Mouse (Mus musculus) right cerebral cortex, adult 2 months (tissue): ENCODE results near the gene Spem2.

Source experiments
- DNase-seq, 2 experiments: peaks; one replicate each; pipeline ENCODE4 v3.0.0; 2021 to 2022; ENCODE audit warnings: low spot score in 2 of 2

Spem2 gene

DNA sequence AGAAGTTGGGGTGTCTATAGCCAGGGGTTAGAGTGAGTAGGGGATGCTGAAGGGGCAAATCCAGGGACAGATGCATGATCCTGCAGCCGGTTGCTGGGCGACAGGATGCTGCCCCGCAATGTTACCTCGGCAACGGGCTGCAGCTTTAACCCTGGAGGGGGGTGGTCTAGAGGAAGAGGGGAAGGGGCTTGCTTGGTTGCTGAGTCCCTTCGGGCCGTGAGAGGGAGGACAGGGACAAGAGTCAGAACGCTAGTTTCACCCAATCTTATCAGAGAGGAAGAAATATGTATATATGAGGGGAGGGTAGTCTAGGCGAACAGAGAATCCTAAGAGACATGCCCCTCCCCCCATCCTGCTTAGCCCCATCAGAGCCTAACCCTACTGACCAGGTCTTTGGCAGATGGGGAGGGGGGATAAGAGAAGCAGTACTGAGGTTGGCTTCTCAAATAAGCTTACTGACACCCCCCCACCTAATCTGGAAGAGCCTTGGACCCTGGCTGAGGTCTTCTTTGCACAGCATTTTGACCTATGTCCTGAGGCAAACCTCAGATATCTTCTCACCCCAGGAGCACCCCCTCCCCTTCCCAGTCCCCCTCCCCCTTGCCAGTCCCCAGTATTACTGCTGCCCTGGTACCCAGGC, 17.2 kb upstream of the Spem2 start:
- no peak for DNase-seq

DNA sequence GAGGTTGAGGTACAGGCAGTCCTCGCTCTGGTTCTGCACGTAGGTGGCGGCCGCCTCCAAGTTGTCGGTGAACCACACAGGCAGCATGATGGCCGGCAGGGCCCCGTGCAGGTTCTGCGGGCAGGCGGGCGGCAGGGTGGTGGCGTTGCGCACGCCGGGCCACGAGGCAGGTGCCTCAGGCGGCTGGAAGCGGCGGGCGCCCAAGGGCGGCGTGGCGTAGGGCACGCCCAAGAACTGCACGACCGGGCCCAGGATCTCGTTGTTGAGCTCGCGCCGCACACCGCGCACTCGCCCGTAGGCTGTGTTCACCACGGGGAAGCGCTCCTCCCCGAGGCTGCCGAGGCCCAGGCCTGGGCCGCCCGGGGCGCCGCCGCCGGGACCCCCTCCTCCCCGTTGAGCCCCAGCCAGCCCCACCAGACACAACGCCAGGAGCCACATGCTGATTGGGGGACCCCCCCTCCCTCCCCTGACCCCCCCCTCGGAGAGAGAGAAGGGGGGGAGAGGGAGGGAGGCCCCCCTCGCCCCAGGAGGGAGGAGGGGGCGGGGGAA, 15.8 kb upstream of the Spem2 start:
- peak; percentile 34 for DNase-seq

DNA sequence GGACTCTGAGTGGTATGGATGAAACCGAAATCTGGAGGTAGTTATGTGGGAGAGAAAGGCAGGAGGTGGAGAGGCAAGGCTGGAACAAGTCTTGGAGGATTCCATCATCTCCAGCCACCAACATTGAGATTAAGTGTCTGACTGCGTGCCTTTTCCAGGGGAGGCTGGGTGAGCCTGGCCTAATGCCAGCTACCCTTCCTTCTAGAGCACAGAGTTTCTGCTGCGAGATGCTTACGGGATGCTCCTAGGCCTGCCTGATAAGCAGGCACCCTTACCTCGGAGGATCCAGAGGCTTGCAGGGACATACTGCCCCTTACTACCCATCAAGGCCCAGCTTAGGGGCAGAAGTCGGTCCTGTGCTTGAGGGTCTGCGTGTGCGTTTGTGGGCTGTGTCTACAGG, 15.3 kb upstream of the Spem2 start:
- no peak for DNase-seq

DNA sequence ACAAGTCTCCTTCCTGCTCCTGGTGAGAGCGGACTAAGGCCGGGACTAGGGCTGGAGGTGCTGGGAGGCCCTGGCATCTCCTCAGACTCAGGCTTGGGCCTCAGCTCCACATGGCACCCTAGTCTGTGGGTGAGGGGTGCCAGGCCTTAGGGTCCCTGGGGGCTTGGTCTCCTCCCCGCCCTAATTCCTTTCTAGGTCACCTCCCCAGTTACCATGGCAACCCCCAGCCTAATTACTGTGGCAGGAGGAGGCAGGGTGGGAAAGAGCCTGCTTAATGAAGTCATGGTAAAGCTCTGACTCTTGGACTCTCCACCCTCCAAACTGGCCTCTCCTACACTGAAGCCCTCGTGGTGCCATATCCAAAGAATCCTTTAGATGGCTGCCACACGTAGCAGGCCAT, 10.6 kb upstream of the Spem2 start:
- DNase-seq: no peak

DNA sequence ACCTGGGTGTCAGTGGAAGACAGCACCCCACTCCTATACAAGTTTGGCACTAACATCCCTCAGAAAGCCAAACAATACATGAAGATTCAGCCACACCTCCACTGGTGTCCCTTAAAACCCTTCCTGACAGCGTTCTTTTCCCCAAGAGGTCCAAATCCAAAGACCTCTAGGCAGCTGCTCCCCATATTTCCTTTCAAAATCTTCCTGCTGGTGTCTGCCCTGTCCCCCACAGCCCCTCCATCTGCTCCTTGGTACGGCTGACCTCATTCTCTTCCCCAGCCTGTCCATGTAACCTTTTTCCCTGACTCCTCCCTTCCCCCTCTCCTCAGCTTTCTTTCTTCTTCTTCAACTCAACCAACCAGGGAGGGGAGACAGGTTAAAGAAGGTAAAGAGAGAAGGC, 5.2 kb upstream of the Spem2 start:
- no peak for DNase-seq

DNA sequence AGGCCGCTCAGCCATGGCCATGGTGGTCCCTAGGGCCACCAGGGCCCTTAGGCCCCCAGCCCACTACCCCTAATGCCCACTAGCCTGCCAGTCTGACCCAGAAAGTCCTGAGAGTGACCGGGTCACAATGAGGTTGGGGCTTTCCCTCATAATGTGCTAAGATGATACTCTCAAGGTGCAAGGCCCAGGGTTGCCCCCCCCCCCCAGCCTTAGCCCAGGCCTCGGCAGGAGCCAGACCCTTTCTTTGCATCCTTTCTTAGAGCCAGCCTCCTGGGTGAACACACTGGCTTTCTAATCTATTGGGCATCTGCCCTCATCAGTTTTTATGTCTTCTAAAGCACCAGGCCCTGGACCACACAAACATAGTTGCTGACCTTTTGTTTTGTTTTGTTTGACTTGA, 3.8 kb upstream of the Spem2 start, which contains the start of gene Spem1:
TSS of gene Spem1 (minus strand) at position 101 of the 400 bp plus-strand sequence.
- DNase-seq: no peak

DNA sequence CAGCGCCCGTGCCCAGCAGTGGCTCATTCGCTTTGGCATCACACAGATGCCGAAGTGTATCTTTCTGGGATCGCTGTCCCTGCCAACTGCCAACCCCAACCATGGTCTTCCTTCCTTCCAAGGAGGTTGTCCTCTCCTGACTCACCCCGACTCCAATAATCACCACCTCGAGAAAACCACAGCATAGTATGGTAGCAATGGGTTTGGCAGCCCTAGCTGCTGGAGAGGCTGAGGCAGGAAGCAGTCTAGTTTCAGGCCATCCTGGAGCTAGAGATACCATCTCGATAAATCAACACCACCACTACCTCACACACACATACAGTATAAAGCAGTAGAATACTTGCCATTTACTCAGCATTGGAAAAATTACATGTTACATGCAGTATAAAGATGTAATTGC, 606 bp upstream of the Spem2 start:
- DNase-seq: no peak

DNA sequence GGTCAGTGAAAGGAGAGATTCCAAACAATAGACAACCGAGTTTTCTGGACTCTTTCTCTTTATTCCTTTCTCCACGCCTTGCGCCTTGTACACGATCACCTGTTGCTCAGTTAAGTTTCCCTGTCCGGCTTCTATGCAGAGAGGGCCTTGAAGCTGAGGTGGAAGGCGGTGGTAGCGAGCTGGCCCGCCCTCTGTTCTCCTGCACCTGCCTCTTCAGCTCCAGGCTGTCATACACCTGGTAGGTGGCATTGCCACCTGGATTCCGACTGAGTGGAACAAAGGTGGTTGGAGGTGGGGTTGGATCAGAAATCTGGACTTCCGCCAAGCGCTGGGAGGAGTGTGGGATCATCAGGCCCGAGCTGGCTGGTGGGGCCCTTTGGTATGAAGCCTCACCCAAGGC, 1.7 kb downstream of the Spem2 start:
- DNase-seq: no peak

DNA sequence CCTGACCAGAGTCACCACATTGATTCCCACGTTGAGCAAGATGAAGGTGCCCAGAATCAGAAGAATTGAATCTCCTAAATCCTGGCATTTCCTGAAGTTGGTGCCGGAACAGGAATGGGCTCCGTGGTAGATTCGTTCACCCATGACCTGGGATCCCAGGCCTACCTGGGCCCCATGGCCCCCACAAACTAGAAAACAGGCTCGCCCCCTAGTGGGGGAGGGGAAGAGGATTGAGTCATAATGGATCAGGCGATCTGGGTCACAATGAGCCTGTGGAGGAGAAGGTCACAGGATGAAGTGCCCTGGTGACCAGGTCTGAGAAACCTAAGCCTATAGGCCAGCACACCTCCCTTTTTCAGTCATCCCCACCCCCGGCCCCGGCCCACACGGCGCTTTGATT, 3.1 kb downstream of the Spem2 start, which contains the start of gene Gm39566:
TSS of gene Gm39566 (minus strand) at position 144 of the 400 bp plus-strand sequence.
- no peak for DNase-seq

DNA sequence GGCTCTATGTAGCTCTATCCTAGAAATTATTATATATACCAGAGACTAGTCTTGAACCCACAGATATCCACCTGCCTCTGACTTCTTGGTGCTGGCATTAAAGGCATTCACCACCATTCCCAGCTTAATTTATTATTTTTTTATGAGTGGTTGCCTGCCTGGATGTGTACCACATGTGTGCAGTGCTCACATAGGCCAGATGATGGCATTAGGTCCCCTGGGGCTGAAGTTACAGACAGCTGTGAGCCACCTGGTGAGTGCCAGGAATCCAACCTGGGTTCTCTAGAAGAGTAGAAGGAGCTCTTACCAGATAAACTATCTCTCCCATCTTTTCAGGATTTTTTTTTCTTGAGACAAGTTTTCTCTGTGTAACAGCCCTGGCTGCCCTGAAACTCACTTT, 8.0 kb downstream of the Spem2 start:
- DNase-seq: no peak

DNA sequence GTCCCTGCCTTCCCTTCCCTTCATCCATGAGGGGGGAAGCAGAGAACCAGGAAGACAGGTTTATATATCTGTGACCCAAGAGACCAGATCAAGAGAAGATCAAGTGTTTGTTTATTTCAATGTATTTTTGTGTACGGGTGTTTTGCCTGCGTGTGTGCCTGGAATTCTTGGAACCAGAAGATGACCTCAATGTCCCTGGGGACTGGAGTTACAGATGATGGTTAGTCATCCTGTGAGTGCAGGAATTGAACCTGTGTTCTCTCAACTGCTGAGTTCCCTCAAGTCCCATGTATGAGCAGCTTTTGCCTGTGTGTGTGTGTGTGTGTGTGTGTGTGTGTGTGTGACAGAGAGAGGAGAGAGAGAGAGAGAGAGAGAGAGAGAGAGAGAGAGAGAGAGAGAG, 10.6 kb downstream of the Spem2 start:
- DNase-seq: no peak

DNA sequence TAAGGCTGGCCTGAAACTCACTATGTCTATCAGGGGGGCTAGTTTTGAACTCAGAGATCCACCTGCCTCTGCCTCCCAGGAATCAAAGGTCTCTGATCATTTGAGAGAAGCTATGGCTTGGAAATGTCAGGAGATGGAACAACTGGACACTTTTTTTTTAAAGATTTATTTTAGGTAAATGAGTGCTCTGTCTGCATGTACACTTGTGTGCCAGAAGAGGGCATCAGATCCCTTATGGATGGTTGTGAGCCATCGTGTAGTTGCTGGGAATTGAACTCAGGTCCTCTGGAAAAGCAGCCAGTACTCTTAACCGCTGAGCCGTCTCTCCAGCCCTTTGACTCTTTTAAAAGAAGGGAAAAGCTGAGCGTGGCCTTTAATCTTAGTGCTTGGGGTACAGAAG, 11.9 kb downstream of the Spem2 start:
- no peak for DNase-seq

DNA sequence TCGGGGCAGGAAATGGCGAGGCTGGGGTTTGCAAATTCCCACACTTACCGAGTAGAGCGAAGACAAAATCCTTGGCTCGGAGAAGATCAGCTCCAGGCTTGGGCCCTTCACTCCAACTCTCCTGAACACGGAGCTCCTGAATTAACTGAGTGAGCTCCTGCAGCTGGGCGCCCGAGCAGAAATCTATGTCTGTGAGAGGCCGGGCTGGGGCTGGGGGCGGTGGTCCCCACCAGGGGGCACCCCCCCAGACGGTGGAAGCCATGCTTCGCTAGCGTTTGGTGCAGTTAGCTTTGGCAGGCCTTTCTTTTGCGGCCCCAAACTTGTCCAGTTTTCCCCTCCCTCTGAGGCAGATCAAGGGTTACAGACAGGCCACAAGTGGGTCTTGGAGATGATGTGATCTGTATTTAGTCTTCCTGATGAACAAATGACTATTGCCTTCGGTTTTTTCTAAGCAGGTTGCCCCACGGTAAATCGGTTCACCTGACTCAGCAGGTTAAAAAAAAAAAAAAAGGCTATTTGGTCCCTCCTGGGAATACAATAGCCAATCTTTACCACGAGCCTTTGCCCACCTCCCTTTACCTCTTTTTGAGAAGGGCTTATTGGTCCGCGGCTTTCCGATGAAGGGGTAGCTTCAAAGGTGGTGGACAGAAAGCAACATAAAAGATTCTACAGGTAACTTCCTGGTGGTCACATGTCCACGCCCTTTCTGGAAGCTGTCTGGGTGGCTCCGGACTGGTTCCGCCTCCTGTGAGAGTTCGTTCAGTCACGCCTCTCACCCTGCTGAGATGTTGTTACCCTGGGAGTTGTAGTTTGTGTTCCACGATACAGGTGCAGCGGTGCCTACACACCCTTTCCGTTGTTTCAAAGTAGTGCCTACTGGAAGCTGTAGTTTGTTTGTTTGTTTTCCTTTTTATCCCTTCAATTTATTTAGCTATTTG, 13.0 kb downstream of the Spem2 start, which contains the start of gene Tmem102:
TSS of gene Tmem102 (minus strand) at position 653 of the 938 bp plus-strand sequence.
- no peak for DNase-seq

DNA sequence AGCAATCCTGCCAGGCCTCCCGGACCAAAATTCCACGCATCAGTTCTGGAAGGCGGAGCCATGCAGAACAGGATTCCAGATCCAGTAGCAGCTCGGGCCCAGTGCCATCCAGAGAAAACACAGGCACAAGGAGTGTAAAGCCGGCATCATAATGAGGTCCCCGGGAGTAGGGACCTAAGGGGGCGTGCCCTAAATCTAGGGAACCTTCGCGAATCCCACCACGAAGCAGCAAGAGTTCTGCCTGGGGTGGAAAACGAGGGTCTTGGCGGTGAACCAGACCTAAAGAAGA, 13.7 kb downstream of the Spem2 start:
- no peak for DNase-seq

DNA sequence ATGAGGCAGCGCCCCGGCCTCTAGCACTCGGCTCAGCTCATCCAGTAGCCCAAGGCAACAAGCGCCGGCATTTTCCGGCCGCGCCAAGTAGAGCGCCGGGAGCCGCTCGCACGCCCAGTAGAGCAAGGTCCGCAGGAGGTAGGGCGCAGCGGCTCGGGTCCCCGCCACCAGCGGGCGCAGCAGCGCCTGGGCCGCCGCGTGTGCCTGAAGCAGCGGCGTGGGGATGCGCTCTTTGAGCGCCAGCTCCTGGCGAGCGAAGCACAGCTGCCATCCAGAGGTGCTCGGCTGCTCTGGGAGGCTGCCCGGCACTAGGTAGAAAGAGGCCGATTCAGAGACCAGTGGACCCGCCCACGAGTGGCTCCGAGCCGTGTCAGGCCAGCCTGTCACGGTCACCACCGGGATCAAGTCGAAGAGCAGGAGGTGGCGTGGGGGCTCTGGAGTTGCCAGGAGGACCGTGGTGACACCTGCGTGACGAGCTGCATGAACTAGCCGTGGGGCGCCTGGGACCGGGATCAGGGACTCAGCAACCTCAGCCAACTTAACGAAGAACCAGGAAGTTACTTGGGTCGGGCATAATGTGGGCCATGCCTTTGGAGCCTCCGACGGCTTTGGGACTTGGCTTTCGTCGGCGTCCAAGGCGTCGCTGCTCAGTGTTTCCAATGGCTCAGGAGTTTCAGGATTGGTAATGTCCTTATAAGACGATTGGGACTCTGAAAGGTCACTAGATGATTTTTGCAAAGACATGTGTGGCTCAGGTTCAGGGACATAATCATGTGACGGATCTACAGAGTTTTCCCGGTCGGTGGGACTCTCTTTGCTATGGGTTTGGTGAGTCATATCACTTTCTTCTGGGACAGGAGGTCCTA, 14.2 kb downstream of the Spem2 start:
- DNase-seq: peak; percentile 60 to 69

DNA sequence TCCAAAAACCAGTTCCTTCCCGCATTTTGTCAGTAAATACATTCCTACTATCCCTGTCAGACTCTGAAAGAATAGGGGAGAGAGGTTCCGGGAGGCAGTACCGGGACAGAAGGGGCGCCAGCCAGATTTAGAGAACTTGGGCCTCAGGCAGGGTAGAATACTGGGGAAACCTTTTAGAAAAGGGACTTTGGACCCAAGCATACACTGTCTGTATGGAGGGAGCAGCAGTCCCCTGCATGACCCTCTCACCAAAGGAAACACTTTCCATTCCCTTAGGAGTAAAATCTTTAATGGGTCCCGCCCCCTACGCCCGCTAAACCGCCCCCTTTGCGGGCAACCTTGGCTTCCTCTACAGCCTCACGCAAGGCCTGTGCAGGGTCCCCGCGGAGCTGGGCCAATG, 14.9 kb downstream of the Spem2 start:
- no peak for DNase-seq

DNA sequence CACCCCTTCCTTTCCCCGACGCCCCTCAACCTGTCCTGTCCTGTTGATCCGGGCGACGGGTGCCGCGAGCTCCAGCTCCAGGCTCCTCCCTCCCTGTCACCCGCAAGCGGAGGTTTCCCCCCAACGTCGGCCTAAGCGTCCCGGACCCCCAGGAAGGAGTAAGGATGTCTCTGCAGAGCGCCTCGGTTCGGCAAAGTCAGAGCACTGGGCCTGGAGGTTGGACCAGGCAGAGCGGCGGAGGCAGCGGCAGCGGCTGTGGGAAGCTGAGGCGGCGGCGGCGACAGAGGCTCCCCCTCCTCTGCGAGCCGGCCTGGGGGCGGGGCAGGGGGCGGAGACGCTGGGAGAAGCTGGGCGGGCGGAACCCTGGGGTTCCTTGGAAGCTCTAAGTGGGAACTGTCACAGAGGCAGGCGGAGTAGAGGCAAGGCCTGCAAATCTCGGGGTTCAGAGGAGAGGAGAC, 15.6 kb downstream of the Spem2 start:
- peak; percentile 75 to 78 for DNase-seq

DNA sequence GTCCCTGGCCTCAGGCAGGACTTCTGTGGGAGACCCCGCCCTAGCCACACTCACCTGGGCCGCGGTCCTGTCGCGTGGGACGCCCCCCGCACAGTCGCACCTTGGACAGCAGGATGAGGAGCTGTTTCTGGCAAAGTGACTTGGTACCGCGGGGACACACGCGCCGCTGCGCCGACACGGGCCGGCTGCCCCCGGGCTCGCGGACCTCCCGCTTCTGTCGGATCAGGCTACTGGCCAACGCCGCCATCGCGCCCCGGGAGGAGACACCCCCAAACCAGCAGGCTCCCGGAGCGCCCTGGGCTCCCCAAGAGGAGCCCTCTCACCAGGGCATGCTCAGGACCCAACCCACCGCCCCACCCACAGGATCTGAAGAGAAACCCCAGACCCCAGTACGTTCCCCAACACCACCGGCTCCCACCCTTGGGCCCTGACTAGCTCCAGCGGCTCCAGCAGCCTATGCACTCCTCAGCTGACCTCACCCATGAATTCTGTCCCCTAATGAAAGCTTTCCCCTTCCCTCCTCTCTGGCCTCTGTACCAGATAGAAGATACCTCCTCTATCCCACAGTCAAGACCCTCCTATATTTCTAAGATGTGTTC, 16.8 kb downstream of the Spem2 start, which contains the start of gene Fgf11:
TSS of gene Fgf11 (minus strand) at position 479 of the 599 bp plus-strand sequence.
- DNase-seq: no peak

DNA sequence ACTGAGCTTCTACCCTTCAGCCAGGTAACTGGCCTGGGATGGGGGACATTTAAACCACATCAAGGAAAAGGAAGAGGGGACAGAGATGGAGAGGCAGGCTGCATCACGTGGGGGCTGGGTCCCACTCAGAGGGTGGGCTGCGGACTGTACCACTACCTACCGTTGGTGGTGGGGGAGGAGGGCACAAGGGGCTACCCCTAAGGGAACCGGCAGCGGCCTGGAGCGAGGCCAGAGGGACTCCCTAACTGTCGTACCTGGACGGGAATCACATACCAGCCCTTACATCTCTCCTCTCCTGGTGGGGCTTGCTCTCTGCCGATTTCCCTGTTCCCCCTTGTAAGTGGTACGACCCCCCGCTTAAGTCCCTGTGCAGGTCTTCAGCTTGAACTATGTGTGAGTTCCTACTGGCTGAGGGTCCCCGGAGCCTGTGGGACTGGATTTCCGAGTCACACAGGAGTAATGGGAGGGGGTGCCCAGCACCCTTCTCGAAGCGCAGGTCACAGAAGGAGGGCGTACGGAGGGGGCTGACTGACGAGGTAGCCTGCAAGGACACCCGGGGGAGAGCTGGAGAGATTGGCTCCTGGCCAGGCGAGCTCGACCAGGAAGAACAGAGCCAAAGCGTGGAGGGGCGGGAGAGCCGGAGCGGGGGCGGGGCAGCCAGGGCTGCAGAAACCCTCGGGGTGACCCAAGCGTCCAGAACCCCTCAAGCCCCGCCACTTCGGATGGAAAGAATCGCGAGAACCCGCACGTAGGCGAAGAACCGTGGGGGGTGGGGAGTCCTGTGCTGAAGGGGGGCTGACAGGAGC, 17.7 kb downstream of the Spem2 start:
- no peak for DNase-seq

DNA sequence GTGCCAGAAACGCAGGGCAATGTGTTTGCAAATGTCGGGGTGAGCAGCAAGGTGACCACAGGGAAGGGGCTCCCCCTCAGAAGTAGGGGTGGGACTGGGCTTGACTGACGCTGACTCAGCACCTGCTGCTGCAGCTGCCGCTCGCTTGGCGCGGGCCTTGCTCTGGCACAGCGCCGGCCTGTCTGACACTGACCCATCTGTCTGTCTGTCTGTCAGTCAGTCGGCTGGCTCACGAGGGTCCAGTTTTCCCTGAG, 18.2 kb downstream of the Spem2 start:
- no peak for DNase-seq
